Mouse (Mus musculus) embryo, embryonic 11.5 days (tissue): Measurements from ENCODE around the gene Cped1.
"Not testable (repeated sequence)": the region's sequence is repeated elsewhere in the genome, so short reads cannot be mapped to it uniquely, and the experiment has no call there.

Experiments used
- DNase-seq: peaks from one replicate; pipeline ENCODE4 v3.0.0-alpha.2; 2012; ENCODE audit warnings: low read depth, low spot score

The Cped1 gene

DNA sequence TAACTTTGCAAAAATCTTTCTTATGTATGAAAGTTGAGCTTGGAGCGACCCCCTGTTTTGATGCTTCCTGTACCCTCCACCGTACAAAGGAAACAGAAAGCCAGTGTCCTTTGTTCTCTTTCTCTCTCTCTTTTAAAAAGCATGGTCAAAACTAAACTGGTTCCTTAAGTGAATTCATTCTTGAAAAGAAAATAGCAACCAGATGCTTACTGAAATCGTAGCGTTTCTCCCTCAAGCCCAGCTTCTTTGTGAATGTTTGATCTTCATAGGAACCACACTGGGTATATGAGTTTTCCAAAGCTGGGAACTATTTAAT, 40.6 kb downstream of the Cped1 start:
- DNase-seq = peak; percentile 30

DNA sequence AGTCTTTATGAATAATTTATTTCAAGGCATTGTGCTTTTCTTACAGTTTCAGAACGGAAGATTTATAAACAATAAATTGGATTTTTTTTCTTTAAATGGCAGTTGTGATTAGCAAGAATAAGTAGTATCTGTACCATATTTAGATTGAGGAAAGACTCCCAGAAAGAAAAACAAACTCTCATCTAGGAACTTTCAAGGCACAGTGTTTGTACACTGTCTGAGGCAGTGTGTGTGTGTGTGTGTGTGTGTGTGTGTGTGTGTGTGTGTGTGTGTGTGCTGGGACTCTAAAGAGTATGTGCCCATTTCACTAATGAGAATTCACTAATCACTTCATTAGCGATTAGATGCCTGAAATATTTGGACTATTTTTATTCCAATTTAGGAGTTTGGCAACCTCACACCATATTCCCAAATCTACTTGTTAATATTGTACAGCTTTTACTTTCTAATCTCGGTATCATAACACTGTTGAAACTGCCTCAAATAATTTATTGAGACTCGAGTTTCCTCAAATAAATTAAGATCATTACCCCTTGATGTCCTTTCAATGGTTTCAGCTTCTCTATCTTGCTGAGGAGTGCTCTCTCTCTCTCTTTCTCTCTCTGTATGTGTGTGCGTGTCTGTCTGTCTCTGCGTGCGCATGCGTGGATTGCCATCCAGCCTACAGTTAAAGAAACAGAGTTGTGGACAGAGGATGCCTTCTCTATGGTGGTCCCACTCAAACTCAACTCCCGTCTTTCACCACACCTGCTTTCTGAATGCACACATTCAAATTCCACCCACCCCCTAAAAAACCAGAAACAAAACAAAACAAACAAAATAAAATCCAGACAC, 41.3 kb downstream of the Cped1 start:
- no peak for DNase-seq

DNA sequence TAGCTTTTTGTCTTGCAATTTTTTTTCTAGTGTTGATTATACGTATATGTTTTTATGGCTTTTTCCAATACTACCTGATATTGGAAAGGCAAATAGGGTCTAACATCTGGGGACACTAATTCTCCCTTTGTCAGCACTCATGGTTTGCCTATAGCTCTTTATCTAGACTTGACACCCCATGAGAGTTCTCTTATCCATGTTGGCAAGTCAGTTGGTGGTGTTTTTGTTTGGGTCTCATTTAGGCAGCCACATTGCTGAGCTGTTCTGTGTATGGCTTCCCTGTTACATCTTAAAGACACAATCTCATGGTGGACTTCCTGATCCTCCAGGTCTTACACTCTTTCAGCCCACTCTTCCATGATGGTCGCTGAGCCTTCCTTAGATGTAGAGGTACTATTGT, 42.1 kb downstream of the Cped1 start:
- no peak for DNase-seq

DNA sequence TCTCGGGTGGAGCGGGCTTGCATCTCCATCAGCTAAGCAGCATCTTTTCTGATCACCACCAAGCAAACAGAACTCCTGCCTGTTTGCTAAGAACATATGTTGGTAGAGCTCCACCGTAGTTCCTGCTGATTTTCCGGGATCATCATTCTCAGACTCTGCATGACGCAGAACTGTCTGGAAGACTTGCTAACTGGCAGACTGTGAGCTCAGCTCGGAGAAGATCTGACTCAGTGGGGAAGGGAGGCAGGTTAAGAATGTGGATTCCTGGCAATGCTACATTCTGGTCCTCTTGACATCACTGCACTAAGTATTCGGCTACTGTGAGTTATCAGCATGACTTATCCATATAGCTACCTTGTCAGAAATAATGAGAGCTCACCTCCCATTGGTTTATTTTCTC, 44.7 kb downstream of the Cped1 start:
- no peak for DNase-seq

DNA sequence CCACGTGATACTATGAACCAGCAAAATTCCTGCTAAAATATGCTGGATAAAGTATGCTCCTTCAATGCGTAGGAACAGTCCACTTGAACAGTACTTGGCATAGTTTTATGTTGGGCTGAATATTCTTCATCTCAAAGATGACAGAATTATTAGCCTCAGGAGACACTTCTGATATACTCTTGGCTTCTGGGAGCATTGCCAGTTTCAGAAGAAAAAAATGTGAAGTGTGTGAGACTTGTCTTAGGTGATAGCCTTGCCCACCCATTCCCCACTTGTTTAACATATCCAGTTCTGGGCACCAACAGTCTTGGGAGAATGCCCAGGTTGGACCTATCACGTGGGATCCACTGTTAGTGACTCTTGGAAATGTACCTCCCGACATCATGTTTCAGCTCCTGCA, 47.5 kb downstream of the Cped1 start:
- DNase-seq = no peak

DNA sequence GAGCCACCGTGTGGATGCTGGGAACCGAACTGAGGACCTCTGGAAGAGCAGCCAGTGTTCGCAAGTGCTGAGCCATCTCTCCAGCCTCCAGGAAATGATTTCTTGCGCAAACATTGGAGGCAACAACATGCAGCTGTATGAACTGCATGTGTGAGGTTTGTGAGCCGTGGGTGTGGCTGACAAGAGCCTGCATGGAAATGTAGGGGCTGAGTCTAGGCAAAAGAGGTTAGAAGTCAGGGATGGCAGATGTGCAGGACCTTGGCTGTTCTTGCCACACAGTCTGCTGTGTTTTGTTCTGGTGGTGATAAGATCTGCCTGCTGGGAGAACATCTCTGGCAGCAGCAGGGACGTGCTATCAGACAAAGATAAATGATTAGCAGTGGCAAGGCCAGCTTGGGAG, 49.7 kb downstream of the Cped1 start:
- DNase-seq = no peak

DNA sequence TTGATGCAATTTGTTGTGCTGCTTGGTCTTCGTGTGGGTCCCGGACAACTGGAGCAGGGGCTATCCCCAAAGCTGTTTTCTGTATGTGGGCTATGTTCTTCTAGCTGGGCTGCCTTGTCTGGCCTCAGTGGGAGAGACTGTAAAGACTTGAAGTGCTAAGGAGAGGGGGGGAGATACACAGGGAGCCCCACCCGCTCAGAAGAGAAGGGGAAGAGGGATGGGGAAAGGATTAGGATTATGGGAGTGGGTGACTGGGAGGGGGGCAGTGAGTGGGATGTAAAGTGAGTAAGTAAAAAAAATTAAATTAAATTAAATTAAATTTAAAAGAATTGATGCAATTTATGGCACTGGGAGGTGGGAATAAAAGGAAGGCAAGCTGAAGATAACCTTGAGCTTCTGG, 50.2 kb downstream of the Cped1 start:
- DNase-seq = no peak

DNA sequence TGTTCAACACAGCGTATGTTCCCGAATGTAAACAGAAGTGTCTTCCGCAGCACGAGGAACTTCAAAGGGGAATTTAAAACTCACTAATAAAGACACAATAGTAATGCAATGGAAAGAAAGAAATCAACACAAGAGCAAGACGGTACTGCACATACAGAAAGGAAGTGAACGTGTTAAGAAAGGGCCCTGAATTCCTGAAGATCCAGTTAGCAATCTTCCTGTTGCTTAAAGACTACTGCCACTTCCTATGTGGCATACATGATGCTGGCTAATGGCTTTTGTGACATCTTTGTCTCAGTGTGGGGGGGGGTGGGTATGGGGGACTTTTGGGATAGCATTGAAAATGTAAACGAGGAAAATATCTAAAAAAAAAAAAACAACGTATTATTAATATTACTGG, 50.7 kb downstream of the Cped1 start:
- DNase-seq = no peak

DNA sequence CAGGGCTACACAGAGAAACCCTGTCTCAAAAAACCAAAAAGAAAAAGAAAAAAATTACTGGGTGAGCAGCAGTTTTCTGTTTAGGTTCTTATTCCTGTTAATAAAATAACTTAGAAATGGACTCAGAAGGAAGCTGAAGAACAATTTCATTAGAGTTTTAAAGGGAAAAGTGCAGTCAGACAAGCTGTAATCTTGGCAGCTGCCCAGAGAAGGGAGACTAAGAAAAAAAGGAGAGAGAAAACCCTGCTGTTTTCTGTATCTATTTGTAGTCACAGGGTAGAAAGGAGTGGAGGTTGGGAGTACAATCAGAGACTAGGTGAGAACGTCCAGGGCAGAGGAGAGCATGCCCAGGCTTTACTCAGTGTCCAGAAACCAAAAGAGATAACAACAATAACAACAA, 51.2 kb downstream of the Cped1 start:
- no peak for DNase-seq

DNA sequence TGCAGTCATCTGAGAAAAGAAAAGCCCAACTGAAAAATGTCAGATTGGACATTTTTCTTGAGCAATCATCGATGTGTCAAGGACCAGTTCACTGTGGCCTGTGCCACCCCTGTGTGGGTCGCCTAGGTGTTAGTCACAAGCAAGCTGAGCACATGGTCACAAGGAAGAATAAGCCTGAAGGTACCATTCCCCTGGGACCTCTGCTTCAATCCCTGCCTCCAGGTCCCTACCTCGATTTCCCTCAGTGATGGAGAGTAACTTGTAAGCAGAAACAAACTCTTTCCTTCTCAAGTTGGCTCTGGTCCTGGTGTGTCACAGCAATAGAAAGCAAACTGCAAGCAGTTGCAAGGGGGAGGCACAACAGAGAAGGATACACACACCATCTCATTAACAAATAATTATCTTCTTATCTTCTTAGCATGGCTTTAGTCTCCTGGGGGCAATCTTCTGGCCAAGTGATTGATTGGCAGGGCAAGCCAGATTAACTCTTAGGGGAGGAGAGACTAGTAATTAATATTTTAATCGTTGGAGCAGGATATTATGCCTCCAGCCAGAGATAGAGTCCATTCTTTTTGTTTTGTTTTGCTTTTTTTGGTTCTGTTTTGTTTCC, 51.8 kb downstream of the Cped1 start:
- DNase-seq = no peak

DNA sequence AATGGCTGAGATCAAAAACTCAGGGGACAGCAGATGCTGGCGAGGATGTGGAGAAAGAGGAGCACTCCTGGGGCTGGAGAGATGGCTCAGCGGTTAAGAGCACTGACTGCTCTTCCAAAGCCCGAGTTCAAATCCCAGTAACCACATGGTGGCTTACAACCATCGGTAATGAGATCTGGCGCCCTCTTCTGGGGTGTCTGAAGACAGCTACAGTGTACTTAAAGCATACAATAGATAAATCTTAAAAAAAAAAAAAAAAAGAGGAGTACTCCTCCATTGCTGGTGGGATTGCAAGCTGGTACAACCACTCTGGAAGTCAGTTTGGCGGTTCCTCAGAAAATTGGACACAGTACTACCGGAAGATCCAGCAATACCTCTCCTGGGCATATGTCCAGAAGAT, 54.0 kb downstream of the Cped1 start:
- not testable (repeated sequence) for DNase-seq

DNA sequence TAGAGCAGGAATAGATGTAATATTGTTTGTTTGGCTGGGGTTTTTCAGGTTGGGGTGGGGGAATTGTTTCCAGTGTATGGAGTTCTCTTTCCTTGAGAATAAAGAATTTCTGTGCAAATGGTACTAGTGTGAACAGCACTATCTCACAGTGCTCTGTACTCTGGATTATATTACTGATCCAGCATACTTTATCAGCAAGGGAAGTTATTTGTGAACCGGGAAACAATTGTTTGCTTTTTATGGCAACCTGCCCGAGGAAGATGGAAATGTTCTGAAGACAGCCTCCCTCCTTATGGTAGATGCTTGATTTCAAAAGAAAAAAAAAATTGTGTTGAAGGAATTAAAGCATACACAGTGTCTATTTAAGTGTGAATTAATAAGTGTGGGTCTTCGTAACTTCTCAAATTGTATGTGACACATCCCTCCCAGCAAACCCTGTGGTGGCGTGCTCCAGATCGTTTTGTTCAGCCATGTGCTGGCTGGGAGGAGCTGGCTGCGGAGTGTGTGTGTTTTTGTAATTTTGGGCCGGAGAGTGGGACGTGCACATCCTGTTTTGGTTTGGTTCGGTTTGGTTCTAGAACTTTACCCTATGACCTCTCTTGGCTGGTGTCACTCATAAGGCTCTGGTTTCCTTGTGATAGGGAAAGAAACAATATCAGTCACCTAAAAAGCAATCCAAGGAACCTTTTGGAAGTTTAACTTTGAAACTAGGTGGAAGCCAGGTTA, 59.3 kb downstream of the Cped1 start:
- DNase-seq = no peak

DNA sequence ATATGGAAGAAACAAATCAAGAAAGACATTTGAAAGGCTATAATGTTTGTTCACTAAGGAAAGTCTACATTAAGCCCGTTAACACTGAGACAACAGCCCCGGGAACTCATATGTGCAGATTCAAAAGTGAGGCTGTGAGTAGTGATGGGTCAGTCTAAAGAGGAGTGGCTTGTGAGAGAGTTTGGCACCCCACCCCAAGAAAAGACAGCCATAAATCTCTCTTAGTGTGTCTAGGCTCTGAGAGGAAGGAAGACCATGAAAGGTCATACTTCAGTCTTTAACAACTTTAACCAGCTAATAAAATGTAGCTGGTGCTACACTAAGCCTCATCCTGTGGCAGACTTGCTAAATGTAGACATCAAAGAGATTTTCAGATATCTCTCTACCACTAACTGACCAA, 61.4 kb downstream of the Cped1 start:
- DNase-seq = no peak

DNA sequence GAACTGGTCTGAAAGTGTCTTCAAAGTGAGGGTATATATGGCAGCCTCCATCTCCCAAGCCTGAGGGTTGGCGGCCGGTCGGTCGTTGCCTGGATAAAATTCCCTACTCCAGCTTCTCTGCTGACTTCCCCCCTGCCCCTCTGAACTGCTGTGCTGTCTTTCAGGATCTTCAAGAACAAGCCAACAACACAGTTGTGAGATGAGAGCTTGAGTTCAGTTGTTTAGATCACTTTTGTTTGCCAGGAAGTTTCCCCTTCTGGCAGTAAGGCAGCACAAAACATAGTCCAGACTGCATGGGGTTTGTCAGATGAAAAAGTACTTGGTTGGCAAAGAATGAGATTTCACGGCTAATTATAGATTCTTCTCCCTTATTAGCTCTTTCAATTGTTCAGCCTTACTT, 63.4 kb downstream of the Cped1 start:
- DNase-seq = no peak

DNA sequence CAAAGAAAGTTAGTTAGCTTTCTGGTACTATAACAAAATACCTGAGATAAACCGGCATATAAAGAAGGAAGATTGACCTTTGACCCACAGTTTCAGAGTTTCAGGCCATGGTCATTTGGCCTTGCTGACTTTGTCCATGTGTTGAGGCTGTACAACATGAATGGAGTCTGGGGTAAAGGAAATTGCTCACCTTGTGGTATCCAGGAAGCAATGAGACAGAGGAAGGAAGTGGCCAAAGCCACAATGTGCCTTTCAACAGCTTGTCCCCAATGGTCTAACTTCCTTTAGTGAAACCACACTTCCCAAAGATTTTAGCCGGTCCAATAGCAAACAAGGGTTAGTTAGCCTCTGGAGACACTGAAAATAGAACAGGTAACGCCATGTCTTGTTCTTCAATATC, 65.8 kb downstream of the Cped1 start:
- no peak for DNase-seq

DNA sequence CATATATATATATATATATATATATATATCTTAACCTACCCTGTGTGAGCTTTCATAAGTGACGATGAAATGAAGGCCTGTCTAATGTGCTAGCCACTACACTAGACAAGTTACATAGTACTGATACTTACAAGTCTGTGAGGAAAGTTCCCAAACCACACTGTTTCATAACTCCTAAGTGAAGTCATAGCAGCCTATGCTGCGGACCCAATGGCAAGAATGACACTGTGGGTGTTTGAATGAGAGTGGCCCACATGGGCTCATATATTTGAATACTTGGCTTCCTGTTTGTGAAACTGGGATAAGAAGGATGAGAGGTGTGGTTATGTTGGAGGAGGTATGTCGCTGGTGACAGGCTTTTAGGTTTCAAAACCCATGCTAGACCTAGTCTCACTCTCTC, 67.3 kb downstream of the Cped1 start:
- DNase-seq = no peak

DNA sequence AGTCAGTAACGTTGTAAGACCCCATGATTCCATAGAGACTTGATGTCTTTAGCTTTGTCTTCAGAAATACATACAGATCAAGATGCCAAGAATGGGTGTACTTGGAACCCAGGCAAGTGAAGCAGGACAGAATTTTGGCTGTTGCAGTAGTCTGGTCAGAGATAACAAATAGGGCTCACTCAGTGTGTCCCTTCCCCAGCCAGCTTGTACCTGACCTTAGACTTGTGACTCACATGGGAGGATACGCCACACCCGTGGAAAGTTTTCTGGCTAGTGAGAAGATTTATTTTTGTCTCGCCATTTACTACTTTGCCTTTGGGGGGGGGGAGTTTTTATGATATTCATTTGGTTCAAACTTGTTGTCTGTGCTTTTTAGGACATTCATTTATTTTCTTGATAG, 78.6 kb downstream of the Cped1 start:
- DNase-seq = no peak

DNA sequence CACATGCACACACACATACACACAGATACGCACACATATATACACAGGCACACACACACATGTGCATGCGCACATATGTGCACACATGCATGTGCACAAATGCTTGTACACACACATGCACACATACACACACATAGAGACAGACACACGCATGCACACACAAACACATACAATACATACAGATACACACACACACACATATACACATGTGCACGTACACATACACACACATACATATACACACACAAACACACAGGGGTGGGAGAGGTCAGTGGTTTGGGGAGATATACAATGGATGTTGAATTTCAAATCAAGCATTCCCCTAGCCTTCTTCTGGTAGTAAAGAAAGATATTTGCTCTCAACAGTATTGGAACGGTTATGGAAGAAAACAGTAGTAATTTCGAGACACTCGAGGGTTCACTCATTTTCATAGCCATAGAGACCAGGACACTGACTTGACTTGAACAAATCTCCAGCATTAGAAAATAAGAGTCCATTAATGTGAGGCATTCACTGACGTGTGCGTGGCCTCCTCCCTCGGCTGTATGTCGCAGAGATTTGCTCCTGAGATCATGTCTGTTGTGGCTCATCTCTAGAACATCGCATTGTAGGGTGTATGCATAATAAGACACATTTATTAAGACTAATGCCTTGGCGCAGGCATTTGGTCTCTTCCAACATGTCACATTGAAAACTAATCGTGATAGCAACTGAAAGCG, 85.0 kb downstream of the Cped1 start:
- no peak for DNase-seq

DNA sequence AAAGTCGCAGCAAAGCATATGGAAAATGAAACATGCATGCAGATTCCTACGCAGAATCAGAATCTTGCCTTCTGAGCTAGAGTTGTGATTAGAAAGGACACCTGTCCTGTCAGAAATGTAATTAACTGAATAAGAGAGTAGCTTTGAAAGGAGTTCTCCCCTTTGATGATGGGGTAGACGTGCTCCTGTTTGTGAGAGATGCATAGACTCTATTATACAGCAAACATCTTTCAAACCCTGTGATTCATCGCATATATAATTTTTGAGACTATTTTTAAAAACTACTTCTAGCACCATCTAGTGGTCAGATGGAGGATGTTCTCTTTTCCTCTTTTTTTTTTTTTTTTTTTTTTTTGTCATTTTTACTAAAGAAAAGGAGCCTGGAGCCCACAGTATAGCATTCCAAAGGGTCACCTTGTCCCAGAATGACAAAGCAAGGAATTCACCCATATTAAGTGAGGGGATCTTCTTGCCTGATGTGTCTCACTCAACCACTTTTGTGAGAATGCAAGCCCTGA, 85.7 kb downstream of the Cped1 start:
- DNase-seq = peak; percentile 13

DNA sequence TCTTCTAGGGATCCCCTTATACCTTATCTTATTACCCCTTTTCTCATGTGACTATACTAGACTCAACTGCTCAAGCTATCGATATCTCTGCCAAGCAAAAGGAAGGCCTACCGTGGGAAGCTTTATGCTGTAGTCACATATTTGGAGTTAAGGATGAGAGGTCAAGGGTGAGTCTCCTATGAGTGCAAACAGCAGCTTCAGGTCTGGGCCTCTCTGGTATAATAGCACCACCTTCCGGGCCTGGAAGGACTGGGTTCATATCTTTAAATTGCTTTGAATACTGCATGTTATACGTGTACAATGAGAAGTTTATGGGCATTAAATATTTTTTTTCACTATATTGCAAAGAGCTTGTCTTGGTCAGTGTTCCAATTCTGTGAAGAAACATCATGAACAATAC, 87.0 kb downstream of the Cped1 start:
- DNase-seq = no peak

DNA sequence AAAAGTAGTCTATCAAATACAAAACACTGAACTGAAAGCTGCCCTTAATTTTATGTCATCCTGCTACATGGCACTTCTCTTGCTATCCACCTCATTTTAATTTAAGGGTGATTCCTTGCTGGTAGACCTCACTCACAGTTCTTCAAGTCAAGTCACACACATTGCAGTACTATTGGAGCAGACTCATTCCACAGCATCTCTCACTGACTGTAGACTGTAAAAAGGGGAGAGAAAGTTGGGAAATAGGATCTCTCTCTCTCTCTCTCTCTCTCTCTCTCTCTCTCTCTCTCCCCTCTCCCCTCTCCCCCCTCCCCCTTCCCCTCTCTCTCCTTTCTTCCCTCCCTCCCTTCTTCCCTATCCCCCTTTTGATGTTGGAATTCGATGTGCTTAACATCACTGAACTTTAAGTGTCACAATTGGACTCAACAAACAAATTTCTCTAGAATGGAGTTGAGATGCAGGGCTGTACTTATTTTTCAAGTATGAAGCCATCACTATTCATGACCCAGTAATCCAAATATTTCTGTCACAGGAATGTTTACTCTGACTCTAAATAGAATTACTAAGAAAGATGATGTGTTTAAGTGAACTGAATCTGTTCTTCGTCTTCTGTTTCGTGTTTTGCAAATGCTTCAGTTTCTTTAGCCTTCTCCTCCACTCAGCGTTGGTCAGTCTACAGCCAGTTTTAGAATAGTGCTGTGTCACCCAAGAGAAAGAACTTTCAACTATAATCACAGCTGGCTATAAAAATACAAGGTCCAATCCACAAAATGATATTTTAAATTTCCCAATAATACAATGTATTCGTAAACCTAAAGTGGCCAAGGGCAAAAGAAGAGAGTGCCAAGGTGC, 88.7 kb downstream of the Cped1 start:
- no peak for DNase-seq
